Mouse (Mus musculus): ENCODE results near the gene Ptprk.

DNA sequence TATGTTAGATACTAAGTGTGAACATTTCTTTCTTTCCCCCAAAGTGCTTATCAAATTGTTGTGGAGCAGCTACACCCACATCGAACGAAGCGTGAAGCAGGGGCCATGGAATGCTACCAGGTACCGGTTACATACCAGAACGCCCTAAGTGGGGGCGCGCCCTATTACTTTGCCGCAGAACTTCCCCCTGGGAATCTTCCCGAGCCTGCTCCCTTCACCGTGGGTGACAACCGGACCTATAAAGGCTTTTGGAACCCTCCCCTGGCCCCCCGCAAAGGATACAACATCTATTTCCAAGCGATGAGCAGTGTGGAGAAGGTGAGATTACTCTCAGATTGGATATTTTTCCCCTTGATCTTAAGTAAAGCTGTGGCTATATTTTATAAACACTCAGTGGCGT is 418.2 kb downstream of the Ptprk start:
- no peak for TF ChIP-seq FLI1 (IDR thresholded peaks at IDR 0.05; ENCODE audit: low read length)
- TF ChIP-seq GATA1 (IDR thresholded peaks at IDR 0.05; ENCODE audit: borderline replicate concordance, low read length), result no peak

Data from megakaryocyte, embryonic 14.5 days (primary cell).